Mouse (Mus musculus) forebrain, postnatal 0 days (tissue): ENCODE measurements around the gene Cfap99. TPM values are rescaled to one million over a fixed set of nuclear protein-coding genes. Genes with fewer than 3 reads are reported as not detected.

Source experiments
- ATAC-seq: fragments of 200-750 bp; cut with Nextera tagmentation; 2 replicates; pipeline ENCODE4 v1.8.0; 2017; ENCODE audit warnings: mild to moderate bottlenecking, moderate library complexity
- DNase-seq: peaks from one replicate; pipeline ENCODE4 v3.0.0-alpha.2; 2015
- H3K27ac ChIP-seq: fragments of 300-500 bp; sonication (generic); 2 replicates; pipeline ENCODE4 v1.5.1; 2014; ENCODE audit warnings: low read depth, mild to moderate bottlenecking, antibody characterized with exemption, low read length, moderate library complexity, mixed read lengths
- H3K27me3 ChIP-seq: fragments of 300-500 bp; sonication (generic); 2 replicates; pipeline ENCODE4 v1.6.1; 2014; ENCODE audit warnings: mild to moderate bottlenecking, low read length, mixed read lengths; ENCODE audit not compliant: insufficient read depth
- H3K36me3 ChIP-seq: fragments of 300-500 bp; sonication (generic); 2 replicates; pipeline ENCODE4 v1.6.1; 2014; ENCODE audit warnings: mild to moderate bottlenecking, moderate library complexity; ENCODE audit not compliant: insufficient read depth
- H3K4me1 ChIP-seq: fragments of 300-500 bp; sonication (generic); 2 replicates; pipeline ENCODE4 v1.6.1; 2014; ENCODE audit warnings: antibody characterized with exemption; ENCODE audit not compliant: insufficient read depth
- H3K4me2 ChIP-seq: fragments of 300-500 bp; sonication (generic); 2 replicates; pipeline ENCODE4 v1.6.1; 2014; ENCODE audit warnings: low read depth, mild to moderate bottlenecking, moderate library complexity
- H3K4me3 ChIP-seq: fragments of 300-500 bp; sonication (generic); 2 replicates; pipeline ENCODE4 v1.5.1; 2014; ENCODE audit warnings: low read depth, low read length, mixed read lengths
- H3K9ac ChIP-seq: fragments of 300-500 bp; sonication (generic); 2 replicates; pipeline ENCODE4 v1.6.1; 2014; ENCODE audit warnings: mild to moderate bottlenecking
- H3K9me3 ChIP-seq: fragments of 300-500 bp; sonication (generic); 2 replicates; pipeline ENCODE4 v1.6.1; 2016; ENCODE audit warnings: low read length
- CTCF ChIP-seq: sonication (generic); IDR thresholded peaks from 2 replicates; pipeline ENCODE4 v1.5.1; 2016; ENCODE audit warnings: antibody characterized with exemption, control low read depth, low read depth
- WGBS: fragments of 180-500 bp; shearing (Covaris S2); extraction: QIAGEN DNeasy Blood & Tissue Kit; methylation state at CpG from one replicate; pipeline ENCODE4 v1.1.7; 2014; 5-methylcytosine and 5-hydroxymethylcytosine counted together
- polyA plus RNA-seq: library from polyadenylated mRNA; unstranded; fragments of >200 nt; fragmentation: Nextera tagmentation; extraction: Ambion mirVana; gene quantifications from 2 replicates; pipeline ENCODE4 v1.2.1, GENCODE M21; 2015
- total RNA-seq: library from RNA; depleted of rRNA; stranded (reverse); fragments of >200 nt; gene quantifications from 2 replicates; pipeline ENCODE4 v1.2.3, GENCODE M21; 2014

Cfap99 gene
- total and polyA plus RNA-seq, 2 experiments from 2014 or later, result 0.23 to 0.24 TPM

GRCm38 (mm10) chr5:34276746-34277145 is 11.7 kb upstream of the Cfap99 start:
- Histone ChIP-seq H3K27me3 (no peaks in the 10 kb centered on the region), H3K9ac (no peak overlapping the region), H3K4me1 (peaks cover 8% of the 10 kb centered on the region; the same call in 1 of the 2 replicates), H3K4me3 (no peak overlapping the region), H3K36me3 (no peaks in the 10 kb centered on the region), H3K4me2 (no peak overlapping the region), H3K27ac (no peak overlapping the region), H3K9me3 (no peaks in the 10 kb centered on the region)
- no peak for TF ChIP-seq CTCF
- DNase-seq (no peak), ATAC-seq (no peak)
- 89% methylated on average over 6 of the region's 6 CpGs for WGBS

GRCm38 (mm10) chr5:34278058-34278457 is 10.3 kb upstream of the Cfap99 start:
- no peaks in the 10 kb centered on the region for H3K36me3 ChIP-seq
- ATAC-seq (no peak), DNase-seq (no peak)
- WGBS, result 83% methylated on average over 4 of the region's 4 CpGs
- H3K9me3 ChIP-seq, result no peaks in the 10 kb centered on the region
- no peak overlapping the region for H3K9ac ChIP-seq
- TF ChIP-seq CTCF, result no peak
- no peak overlapping the region for H3K27ac ChIP-seq
- H3K27me3 ChIP-seq, result no peaks in the 10 kb centered on the region
- no peak overlapping the region for H3K4me2 ChIP-seq
- H3K4me1 ChIP-seq, result peaks cover 8% of the 10 kb centered on the region; the same call in 1 of the 2 replicates
- H3K4me3 ChIP-seq, result no peak overlapping the region

- H3K27ac ChIP-seq, result no peak overlapping the region
- no peak overlapping the region for H3K9ac ChIP-seq
- no peaks in the 10 kb centered on the region for H3K36me3 ChIP-seq
- H3K4me3 ChIP-seq, result no peak overlapping the region
- 89% methylated on average over 9 of the region's 9 CpGs for WGBS
- no peak for DNase-seq
- no peak overlapping the region for H3K4me2 ChIP-seq
- H3K4me1 ChIP-seq, result peaks cover 5% of the 10 kb centered on the region; the same call in 1 of the 2 replicates
- no peaks in the 10 kb centered on the region for H3K27me3 ChIP-seq
- no peak for TF ChIP-seq CTCF
- no peaks in the 10 kb centered on the region for H3K9me3 ChIP-seq
- ATAC-seq, result no peak
Observed at GRCm38 (mm10) chr5:34279214-34279613, 9.2 kb upstream of the Cfap99 start.

- Histone ChIP-seq H3K4me3 (no peak overlapping the region), H3K27me3 (no peaks in the 10 kb centered on the region), H3K4me1 (no peaks in the 10 kb centered on the region), H3K9ac (no peak overlapping the region), H3K4me2 (0 out of 2 replicates have a peak overlapping the region, but pooled peaks have one; percentile 3), H3K27ac (no peak overlapping the region), H3K9me3 (no peaks in the 10 kb centered on the region), H3K36me3 (no peaks in the 10 kb centered on the region)
- peak; percentile 47; the same call in 1 of the 2 replicates for ATAC-seq
- WGBS, result 56% methylated on average over 7 of the region's 7 CpGs
- peak; percentile 43 for DNase-seq
- TF ChIP-seq CTCF, result no peak
Observed at GRCm38 (mm10) chr5:34280976-34281375, 7.4 kb upstream of the Cfap99 start.

GRCm38 (mm10) chr5:34283355-34283754 is 5.0 kb upstream of the Cfap99 start:
- Histone ChIP-seq H3K9me3 (no peaks in the 10 kb centered on the region), H3K4me2 (no peak overlapping the region), H3K4me1 (no peaks in the 10 kb centered on the region), H3K9ac (no peak overlapping the region), H3K36me3 (no peaks in the 10 kb centered on the region), H3K27ac (no peak overlapping the region), H3K4me3 (no peak overlapping the region), H3K27me3 (no peaks in the 10 kb centered on the region; the same call in 1 of the 2 replicates)
- 84% methylated on average over 5 of the region's 5 CpGs for WGBS
- no peak for TF ChIP-seq CTCF
- ATAC-seq (no peak), DNase-seq (no peak)

- H3K27me3 ChIP-seq, result no peaks in the 10 kb centered on the region; the same call in 1 of the 2 replicates
- no peak overlapping the region for H3K4me3 ChIP-seq
- no peak overlapping the region for H3K27ac ChIP-seq
- WGBS, result 48% methylated on average over 3 of the region's 3 CpGs
- H3K9me3 ChIP-seq, result no peaks in the 10 kb centered on the region
- no peak for TF ChIP-seq CTCF
- H3K4me2 ChIP-seq, result no peak overlapping the region
- DNase-seq (no peak), ATAC-seq (no peak)
- H3K4me1 ChIP-seq, result no peaks in the 10 kb centered on the region
- H3K9ac ChIP-seq, result no peak overlapping the region
- no peaks in the 10 kb centered on the region for H3K36me3 ChIP-seq
Observed at GRCm38 (mm10) chr5:34284156-34284750, 4.1 kb upstream of the Cfap99 start.

- no peak for TF ChIP-seq CTCF
- no peaks in the 10 kb centered on the region for H3K36me3 ChIP-seq
- no peak for DNase-seq
- ATAC-seq, result no peak
- no peak overlapping the region for H3K4me3 ChIP-seq
- H3K9ac ChIP-seq, result no peak overlapping the region
- H3K9me3 ChIP-seq, result no peaks in the 10 kb centered on the region
- no peaks in the 10 kb centered on the region for H3K4me1 ChIP-seq
- H3K27me3 ChIP-seq, result no peaks in the 10 kb centered on the region; the same call in 1 of the 2 replicates
- no peak overlapping the region for H3K27ac ChIP-seq
- 80% methylated on average over 2 of the region's 2 CpGs for WGBS
- H3K4me2 ChIP-seq, result no peak overlapping the region
Observed at GRCm38 (mm10) chr5:34285285-34285684, 3.1 kb upstream of the Cfap99 start.
